ENCODE assay signal across 8 mouse cellular contexts in genomic region chr5:106695141-106695540, GRCm38 (mm10). TPM values are rescaled to one million over a fixed set of nuclear protein-coding genes. Genes with fewer than 3 reads are reported as not detected.
DNase-seq lines count a peak whose midpoint lies in the region; ATAC-seq and TF ChIP-seq lines count a peak whose summit lies in the region.

No protein-coding gene starts in this region.

- peaks cover 28% of the 10 kb centered on the region for H3K36me3 ChIP-seq in liver, embryonic 12.5 days

- DNase-seq in gastrocnemius, adult 2 months: no peak
- DNase-seq in gastrocnemius, adult 18-20 months (ENCODE audit: low spot score): no peak
- peak; percentile 22 for DNase-seq in 3T3-L1 (ENCODE audit: low read depth, low spot score)
- peak; percentile 2 for DNase-seq in fibroblast of lung, adult 2 months (ENCODE audit: low read depth)
- DNase-seq in left cerebral cortex, postnatal 4 days: no peak

- WGBS in liver, embryonic 12.5 days (ENCODE audit: insufficient replicate concordance): 42% methylated on average over 9 of the region's 9 CpGs

- peak overlapping the region; percentile 98 for H3K27ac ChIP-seq in gastrocnemius, adult 2 months
- peak overlapping the region; percentile 96 for H3K27ac ChIP-seq in liver, embryonic 12.5 days

- H3K9me3 ChIP-seq in liver, embryonic 12.5 days (replicated peaks): no peaks in the 10 kb centered on the region

- no peak for ATAC-seq in liver, embryonic 12.5 days
- ATAC-seq in megakaryocyte progenitor cell, adult 5-6 weeks (replicated peaks; ENCODE audit: poor library complexity): no peak
- no peak for ATAC-seq in cerebellum, adult (ENCODE audit: insufficient number of reproducible peaks, low FRiP score, low TSS enrichment)

- H3K9ac ChIP-seq in liver, embryonic 12.5 days: peak overlapping the region; percentile 97

- intact Hi-C loops in gastrocnemius, adult 2 months (cut with DNase I): no loop called here
- intact Hi-C loops in left cerebral cortex, postnatal 4 days (cut with DNase I): no loop called here

- peak overlapping the region; percentile 85 for H3K4me3 ChIP-seq in gastrocnemius, adult 2 months
- H3K4me3 ChIP-seq in liver, embryonic 12.5 days: peak overlapping the region; percentile 91

- TF ChIP-seq CTCF in gastrocnemius, adult 2 months (IDR thresholded peaks at IDR 0.05): no peak

- peak overlapping the region; percentile 83 for H3K4me2 ChIP-seq in liver, embryonic 12.5 days

- H3K27me3 ChIP-seq in liver, embryonic 12.5 days (replicated peaks): no peaks in the 10 kb centered on the region

- peaks cover 43% of the 10 kb centered on the region for H3K4me1 ChIP-seq in liver, embryonic 12.5 days

RNA-seq across cellular contexts. Expression of gene Zfp644, which starts 1.9 kb away (rescaled TPM):
- total RNA-seq in gastrocnemius, adult 2 months (2021): 10 to 100 TPM; 51.2 to 55.7 TPM
- 10 to 100 TPM; 47.2 to 48.8 TPM for total RNA-seq in gastrocnemius, adult 18-20 months (2021)
- 23.2 and 26.3 TPM in 2 replicates for polyA plus RNA-seq in liver, embryonic 12.5 days (2016; fragmentation: Nextera tagmentation; extraction: Ambion mirVana)
- 73.1 and 92.7 TPM in 2 replicates for total RNA-seq in megakaryocyte progenitor cell, adult 5-6 weeks (2015)
- total RNA-seq in megakaryocyte progenitor cell, adult 5-6 weeks (2017): 67.8 and 79.0 TPM in 2 replicates
- total RNA-seq in left cerebral cortex, postnatal 4 days (2021): 100 to 1,000 TPM; 106 to 109 TPM

Comparison
In these comparisons a context has a peak if more than half of its experiments do, and no peak if none do; other contexts are left out.
1. DNase-seq: peak in 3T3-L1 (single experiment) and fibroblast of lung, adult 2 months (single experiment); none in gastrocnemius, adult 2 months (single experiment), gastrocnemius, adult 18-20 months (single experiment) and left cerebral cortex, postnatal 4 days (single experiment).